In the genomic region with DNA sequence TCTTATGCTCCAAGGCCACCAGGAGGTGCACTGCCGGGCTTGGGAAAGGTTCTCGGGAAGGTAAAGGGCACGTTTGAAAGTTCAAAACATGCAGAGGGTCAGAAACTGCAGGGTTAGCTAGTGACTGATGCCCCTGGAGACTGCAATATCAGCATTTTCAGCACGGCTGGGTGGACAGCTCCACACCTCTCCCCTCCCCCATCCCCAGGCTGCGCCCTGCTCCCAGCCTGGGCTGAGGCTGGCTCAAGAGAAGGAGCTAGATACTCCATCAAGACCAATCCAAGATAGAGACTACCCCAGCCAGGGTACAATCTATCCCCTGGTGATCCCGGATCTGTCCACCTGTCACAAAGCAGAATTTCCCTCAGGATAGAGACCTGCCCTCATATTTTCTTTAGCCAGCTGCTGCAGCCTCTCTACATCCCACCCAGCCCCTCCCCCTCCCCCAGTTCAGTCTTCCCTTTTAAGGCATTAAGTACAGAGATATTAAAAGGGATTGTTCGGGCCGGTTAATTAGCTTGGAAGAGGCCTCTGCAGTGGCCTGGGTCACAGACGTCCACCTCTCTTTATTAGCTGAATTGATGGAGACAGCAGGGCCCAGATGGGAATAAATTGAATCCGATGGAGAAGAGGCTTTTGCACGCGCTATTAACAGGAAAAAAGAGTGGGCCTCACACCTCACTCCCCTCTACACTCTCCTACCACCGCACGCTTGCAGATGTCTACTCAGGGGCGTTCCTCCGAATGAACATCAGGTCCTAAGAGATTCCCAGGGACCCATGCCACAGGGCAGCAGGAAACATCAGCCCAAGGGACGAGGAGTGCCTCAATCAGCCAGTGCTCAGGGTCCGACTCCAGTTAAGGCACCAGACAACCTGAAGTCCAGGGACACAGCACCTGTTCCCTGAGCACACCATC, we compare ENCODE assay signal across 9 mouse cellular contexts.
DNase-seq lines count a peak whose midpoint lies in the region; ATAC-seq and TF ChIP-seq lines count a peak whose summit lies in the region.
"Had no signal": no experiment of that assay in that cellular context is flagged by ENCODE, and none has a peak within 500 bp of the region (broad histone marks: within the 10 kb centered on the region; RNA-seq: fewer than 3 reads in every experiment).

No protein-coding gene starts in this region.

- TF ChIP-seq EP300 in lung, postnatal 0 days (IDR thresholded peaks at IDR 0.05), result no peak

- peak; percentile 15 for DNase-seq in lung, postnatal 0 days (ENCODE audit: low spot score)
- DNase-seq in lung, adult 2 months, result no peak
- DNase-seq in adrenal gland, postnatal 14 days, result peak; percentile 71
- DNase-seq in lung, postnatal 4 days, result peak; percentile 32 to 46
- no peak for DNase-seq in left cerebral cortex, adult 9 months (ENCODE audit: low spot score in 2 of 2)
- DNase-seq in urinary bladder, postnatal 10 days (ENCODE audit: low spot score), result no peak
- DNase-seq in left cerebral cortex, adult 8-10 months (ENCODE audit: low spot score in 2 of 2), result no peak

- H3K9ac ChIP-seq in lung, postnatal 0 days (replicated peaks; ENCODE audit: low read depth), result no peak overlapping the region
- no peak overlapping the region for H3K9ac ChIP-seq in hindbrain, embryonic 13.5 days

- H3K9me3 ChIP-seq in lung, postnatal 0 days (ENCODE audit: low read length), result no peaks in the 10 kb centered on the region
- H3K9me3 ChIP-seq in hindbrain, embryonic 13.5 days, result no peaks in the 10 kb centered on the region

- no peak overlapping the region for H3K4me2 ChIP-seq in lung, postnatal 0 days (replicated peaks; ENCODE audit: low read depth, low read length)
- H3K4me2 ChIP-seq in hindbrain, embryonic 13.5 days, result no peak overlapping the region

- H3K27me3 ChIP-seq in lung, postnatal 0 days (replicated peaks; ENCODE audit: insufficient read depth, low read length), result no peaks in the 10 kb centered on the region
- 0 out of 2 replicates have a peak, but pooled peaks cover 2% of the 10 kb centered on the region for H3K27me3 ChIP-seq in hindbrain, embryonic 13.5 days

- WGBS in lung, postnatal 0 days, result 37% methylated on average over 17 of the region's 18 CpGs
- 40% methylated on average over 18 of the region's 18 CpGs for WGBS in lung, adult 2 months
- 18% methylated on average over 18 of the region's 18 CpGs for WGBS in hindbrain, embryonic 13.5 days

- peak; percentile 17; the same call in 1 of the 2 replicates for ATAC-seq in lung, postnatal 0 days
- ATAC-seq in hindbrain, embryonic 13.5 days (ENCODE audit: low FRiP score), result peak; percentile 40; the same call in 1 of the 2 replicates

- H3K27ac ChIP-seq in lung, postnatal 0 days (ENCODE audit: low read length), result no peak overlapping the region
- peak overlapping the region; percentile 58; the same call in 1 of the 2 replicates for H3K27ac ChIP-seq in hindbrain, embryonic 13.5 days

- TF ChIP-seq CTCF in lung, postnatal 0 days (IDR thresholded peaks at IDR 0.05), result no peak
- TF ChIP-seq CTCF in lung, adult 2 months (IDR thresholded peaks at IDR 0.05; ENCODE audit: insufficient read depth, low read length), result no peak

- H3K4me3 ChIP-seq in lung, postnatal 0 days (ENCODE audit: low read depth, low read length), result no peak overlapping the region
- H3K4me3 ChIP-seq in lung, adult 2 months (replicated peaks; ENCODE audit: extremely low read depth, low read depth, low read length), result no peak overlapping the region
- H3K4me3 ChIP-seq in hindbrain, embryonic 13.5 days, result no peak overlapping the region
- H3K4me3 ChIP-seq: megakaryocyte, embryonic 14.5 days had no signal

- no peaks in the 10 kb centered on the region for H3K4me1 ChIP-seq in lung, postnatal 0 days (ENCODE audit: insufficient read depth, low read depth, low read length)
- H3K4me1 ChIP-seq in lung, adult 2 months (ENCODE audit: control insufficient read depth, insufficient read depth, low read length), result no peaks in the 10 kb centered on the region
- H3K4me1 ChIP-seq in hindbrain, embryonic 13.5 days (replicated peaks), result peaks cover 55% of the 10 kb centered on the region
- H3K4me1 ChIP-seq: megakaryocyte, embryonic 14.5 days had no signal

- no peaks in the 10 kb centered on the region for H3K36me3 ChIP-seq in lung, postnatal 0 days (ENCODE audit: insufficient read depth, low read length)
- no peaks in the 10 kb centered on the region for H3K36me3 ChIP-seq in hindbrain, embryonic 13.5 days

- no peak for TF ChIP-seq POLR2A in lung, adult 2 months (IDR thresholded peaks at IDR 0.05; ENCODE audit: borderline replicate concordance, extremely low read depth, low read depth, low read length)

Comparison
In these comparisons a context has a peak if more than half of its experiments do, and no peak if none do; other contexts are left out.
1. DNase-seq: peak in lung, postnatal 0 days (single experiment), adrenal gland, postnatal 14 days (single experiment) and lung, postnatal 4 days (2 of 2); none in lung, adult 2 months (single experiment), left cerebral cortex, adult 9 months (0 of 2), urinary bladder, postnatal 10 days (single experiment) and left cerebral cortex, adult 8-10 months (0 of 2).